Mouse (Mus musculus) neural tube, embryonic 10.5 days (tissue): ENCODE measurements around the gene Kif1c.

Experiments used
- DNase-seq: peaks from one replicate; pipeline ENCODE4 v3.0.0-alpha.2; 2017; ENCODE audit warnings: low spot score; ENCODE audit errors: extremely low spot score

Gene Kif1c

DNA sequence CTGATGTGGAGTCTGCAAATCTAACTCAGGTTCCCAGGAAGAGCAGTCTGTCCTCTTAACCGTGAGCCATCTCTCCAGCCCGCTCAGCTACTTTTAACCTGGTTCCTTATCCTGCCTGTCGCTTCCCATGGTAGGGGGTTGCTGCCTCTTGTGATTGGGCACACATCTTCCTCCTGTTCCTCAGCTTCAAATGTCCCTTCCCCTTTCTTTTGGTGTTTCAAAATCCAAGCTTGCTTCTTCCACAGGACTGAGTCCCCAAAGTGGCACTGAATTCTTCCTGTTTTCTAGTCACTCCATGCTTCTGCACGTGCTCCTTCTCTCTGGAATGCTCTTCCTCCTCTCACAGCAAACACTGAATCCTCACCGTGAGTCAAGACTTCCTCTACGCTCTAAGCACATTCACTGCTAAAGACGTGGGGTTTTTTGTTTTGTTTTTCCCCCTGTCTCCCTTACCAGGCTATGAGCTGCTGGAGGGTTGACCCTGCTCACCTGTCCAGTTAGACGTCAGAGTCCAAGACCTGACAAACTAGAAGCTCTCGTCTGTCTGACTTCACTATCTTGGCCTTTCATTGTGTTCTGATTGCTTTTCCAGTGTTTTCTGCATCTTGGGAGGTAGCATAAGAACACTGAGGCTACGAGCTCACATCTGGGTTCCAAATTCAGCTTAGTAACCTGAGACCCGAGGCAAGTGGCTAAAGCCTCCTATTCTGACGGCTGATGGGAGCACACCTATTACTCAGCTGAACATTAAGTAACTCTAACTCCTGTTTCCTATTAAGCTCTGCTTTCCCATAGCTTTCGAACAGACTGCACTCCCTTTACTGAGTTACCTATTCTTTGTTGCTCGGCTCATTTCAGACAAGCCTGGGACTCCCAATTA, 32.8 kb upstream of the Kif1c start:
- DNase-seq = no peak

GRCm38 (mm10) chr11:70668335-70668770, 32.0 kb upstream of the Kif1c start:
- no peak for DNase-seq

DNA sequence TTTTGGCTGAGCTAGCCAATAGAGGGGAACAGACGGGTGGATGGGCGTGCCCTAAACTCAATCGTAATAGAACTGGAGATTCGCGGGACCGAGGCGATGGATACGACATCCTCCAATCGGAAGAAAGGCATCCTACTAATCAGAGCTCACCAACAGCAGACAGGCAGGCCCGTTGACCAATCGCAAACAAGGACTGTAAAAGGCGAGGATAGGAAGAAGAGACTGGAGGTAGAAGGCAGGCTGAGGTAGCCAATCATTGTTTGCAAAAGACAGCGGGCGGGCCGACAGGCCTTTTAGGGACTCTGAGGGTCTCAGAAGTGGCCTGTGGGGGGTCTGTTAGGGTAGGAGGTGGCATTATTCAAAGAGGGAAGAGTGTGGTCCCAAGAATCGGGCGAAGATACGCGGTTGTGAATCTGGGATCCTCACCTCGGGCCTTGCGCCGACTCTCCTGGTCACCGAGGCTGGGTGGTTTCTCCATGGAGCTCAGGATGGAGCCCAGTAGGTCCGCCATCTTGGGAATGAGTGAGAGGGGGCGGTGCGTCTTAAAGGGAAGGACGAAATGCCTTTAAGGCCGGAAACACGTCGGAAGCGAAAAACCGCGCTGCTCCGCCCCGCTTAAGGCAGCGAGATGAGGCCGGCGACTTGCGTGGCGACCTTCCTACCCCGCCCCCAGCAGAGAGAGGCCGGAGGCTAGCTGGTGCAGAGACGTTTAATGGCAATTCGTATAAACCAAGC, 31.4 kb upstream of the Kif1c start, which contains the start of gene Spag7:
TSS of gene Spag7 (minus strand) at position 646 of the 735 bp plus-strand sequence.
- DNase-seq = peak; percentile 96

- peak; percentile 75 for DNase-seq
These were observed 30.6 kb upstream of the Kif1c start for GRCm38 (mm10) chr11:70669582-70670345.

DNA sequence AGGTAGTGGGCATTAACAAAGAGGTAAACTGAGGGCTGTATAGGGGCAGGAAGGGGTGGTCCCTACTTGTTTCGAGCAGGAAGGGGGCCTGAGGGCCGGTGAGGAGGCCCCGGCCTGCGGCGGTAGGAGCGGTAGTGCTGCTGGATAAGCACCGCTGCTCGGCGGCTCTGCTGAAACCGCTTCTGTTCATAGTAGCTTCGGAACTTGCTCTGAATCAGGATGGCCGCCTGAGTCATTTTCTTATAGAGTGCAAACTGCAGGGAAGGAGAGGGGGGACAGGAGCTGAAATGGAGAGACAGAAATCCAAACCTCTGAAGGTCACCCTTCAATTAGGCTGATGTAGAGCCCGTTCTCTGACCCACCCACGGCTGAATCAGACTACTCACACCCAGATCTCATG, 29.9 kb upstream of the Kif1c start:
- no peak for DNase-seq

- DNase-seq = no peak
These were observed 28.9 kb upstream of the Kif1c start for GRCm38 (mm10) chr11:70671333-70672047.

DNA sequence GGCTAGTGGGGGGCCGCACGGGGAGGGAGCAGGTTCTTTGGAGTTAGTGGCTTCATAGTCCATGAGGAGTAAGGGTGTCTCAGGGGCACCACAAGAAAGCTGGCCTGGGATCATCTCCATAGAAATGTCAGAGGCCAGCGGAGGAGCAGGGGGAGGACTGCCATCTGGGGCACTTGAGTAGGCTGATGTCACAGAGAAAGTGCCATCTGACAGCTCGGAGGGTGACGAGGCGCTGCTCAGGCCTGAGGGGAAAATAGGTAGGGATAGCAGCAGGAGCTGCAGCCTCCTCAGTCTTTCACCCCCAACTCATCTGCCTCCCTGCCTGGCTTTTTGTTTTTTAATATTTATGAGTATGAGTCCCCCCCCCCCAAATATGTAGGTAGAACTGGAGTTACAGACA, 26.3 kb upstream of the Kif1c start:
- no peak for DNase-seq

DNA sequence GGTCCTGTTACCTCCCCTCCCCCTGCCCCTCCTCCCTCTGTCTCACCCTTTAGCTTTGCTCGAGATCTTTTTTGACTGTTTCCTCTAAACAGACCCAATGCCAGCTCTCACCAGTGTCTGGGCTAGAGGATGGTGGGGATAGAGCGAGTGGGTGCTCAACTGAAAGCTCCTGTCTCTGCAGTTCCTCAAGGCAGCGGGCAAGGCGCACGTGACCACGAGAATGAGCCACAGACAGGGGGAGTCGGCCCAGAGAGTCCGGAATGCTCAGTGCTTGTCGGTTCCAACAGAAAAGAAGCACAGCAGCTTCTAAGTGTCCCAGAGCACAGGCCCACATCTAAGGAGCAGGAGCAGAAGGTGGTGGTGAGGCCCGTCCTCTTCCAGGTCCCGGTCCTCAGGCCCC, 25.8 kb upstream of the Kif1c start:
- DNase-seq = no peak

GRCm38 (mm10) chr11:70678092-70678491, 22.3 kb upstream of the Kif1c start:
- DNase-seq = no peak

DNA sequence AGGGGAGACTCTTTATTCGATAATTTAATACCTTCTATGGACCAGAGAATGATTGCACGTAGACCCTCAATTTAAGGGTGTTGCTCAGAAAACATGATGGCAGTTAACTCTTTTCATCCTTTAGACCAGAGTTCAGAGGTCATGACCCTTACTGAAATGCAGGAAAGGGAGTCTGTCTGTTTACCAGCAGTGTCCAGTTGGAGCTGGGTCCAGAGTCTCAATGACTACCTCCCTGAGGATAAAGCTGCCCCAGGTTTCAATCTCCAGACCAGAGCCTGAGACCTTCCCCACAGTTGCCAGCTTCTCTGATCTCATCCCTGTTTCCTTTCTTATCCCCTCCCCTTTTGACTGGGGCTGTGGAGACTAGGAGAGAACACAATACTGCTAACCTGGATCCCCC, 21.8 kb upstream of the Kif1c start:
- DNase-seq = no peak

DNA sequence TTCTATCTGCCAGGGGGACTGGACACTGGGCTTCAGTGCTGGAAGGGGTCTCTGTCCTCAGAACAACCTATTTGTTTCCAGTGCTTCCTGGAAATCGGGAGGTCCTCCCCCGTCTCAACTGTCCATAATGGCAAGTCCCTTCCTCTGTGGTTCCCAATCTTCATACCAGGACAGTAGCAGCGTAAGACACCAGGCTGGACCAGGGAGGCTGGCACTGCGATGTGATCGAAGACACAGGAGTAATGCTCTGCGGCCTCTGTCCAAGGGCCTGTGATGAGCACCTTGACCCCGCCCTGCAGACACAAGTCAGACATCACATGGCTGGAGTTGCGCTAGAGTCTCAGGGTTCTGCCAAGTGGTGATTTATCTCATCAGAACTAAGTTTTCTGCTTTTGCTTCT, 21.0 kb upstream of the Kif1c start:
- DNase-seq = no peak

- DNase-seq = no peak
These were observed 20.5 kb upstream of the Kif1c start for GRCm38 (mm10) chr11:70679894-70680293.

GRCm38 (mm10) chr11:70681170-70681569, 19.2 kb upstream of the Kif1c start:
- DNase-seq = no peak

DNA sequence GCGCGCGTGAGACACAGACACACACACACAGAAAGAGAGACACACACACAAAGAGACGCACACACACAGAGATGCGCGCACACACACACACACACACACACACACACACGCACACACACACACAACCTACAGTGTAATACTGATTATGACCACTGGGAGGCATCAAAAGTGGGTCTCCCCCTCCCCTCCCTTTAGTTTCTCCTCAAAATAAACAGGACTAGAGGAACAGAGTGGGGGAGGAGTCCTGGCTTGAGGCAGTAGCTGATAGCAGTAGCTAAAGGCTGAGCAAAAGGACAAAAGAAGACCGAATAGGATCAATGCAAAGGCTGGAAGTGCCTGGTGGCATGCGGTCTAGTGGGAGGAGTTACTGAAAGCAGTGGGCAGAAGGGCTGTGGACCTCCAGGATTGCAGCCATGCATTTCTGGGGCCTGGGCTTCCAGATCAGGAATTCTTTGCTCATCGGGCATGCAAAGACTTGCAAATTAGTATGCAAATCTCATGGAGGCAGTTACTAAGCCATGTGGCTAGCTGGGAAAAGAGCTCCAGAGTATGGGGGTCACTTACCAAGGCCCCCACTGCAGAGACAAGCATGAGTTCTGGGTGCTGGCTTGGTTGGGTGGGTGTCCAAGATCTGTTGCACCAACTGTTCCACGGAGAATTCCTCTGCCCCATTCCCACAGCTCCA, 18.3 kb upstream of the Kif1c start:
- DNase-seq = peak; percentile 56

- no peak for DNase-seq
These were observed 16.7 kb upstream of the Kif1c start for GRCm38 (mm10) chr11:70683640-70684039.

GRCm38 (mm10) chr11:70686901-70687566, 13.3 kb upstream of the Kif1c start:
- DNase-seq = no peak

GRCm38 (mm10) chr11:70687601-70688199, 12.6 kb upstream of the Kif1c start, which contains the start of gene Camta2:
Gene Camta2, minus strand, starts transcription at chr11:70688105.
- peak; percentile 88 for DNase-seq

- no peak for DNase-seq
These were observed 12.0 kb upstream of the Kif1c start for GRCm38 (mm10) chr11:70688372-70688771.

GRCm38 (mm10) chr11:70689578-70689977, 10.8 kb upstream of the Kif1c start:
- no peak for DNase-seq
